Comparison of ENCODE assay signal across 11 mouse cellular contexts in genomic region chr11:33766976-33767938, GRCm38 (mm10).
DNase-seq lines count a peak whose midpoint lies in the region; ATAC-seq lines count a peak whose summit lies in the region.
"Had no signal": no experiment of that assay in that cellular context is flagged by ENCODE, and none has a peak within 500 bp of the region (broad histone marks: within the 10 kb centered on the region; RNA-seq: fewer than 3 reads in every experiment).

No protein-coding gene starts in this region.

- ATAC-seq in frontal cortex, adult (ENCODE audit: low TSS enrichment), result peak; percentile 66
- no peak for ATAC-seq in megakaryocyte progenitor cell, adult 5-6 weeks (replicated peaks; ENCODE audit: poor library complexity)
- ATAC-seq in granulocyte monocyte progenitor cell, adult 5-6 weeks (replicated peaks; ENCODE audit: poor library complexity, severe bottlenecking), result no peak
- ATAC-seq: intestine, embryonic 15.5 days had no signal

- DNase-seq in frontal cortex, postnatal 25 days (ENCODE audit: low spot score in 2 of 2), result no peak
- peak; percentile 50 for DNase-seq in retina, postnatal 1 day
- no peak for DNase-seq in retina, embryonic 14.5 days (ENCODE audit: low spot score)
- peak; percentile 20 for DNase-seq in NIH3T3 (ENCODE audit: low read depth)
- DNase-seq: cerebellum, postnatal 36 days; gastrocnemius, adult 2 months; heart, postnatal 4 days had no signal

Comparison
In these comparisons a context has a peak if more than half of its experiments do, and no peak if none do; other contexts are left out.
1. DNase-seq: peak in retina, postnatal 1 day (single experiment) and NIH3T3 (single experiment); none in frontal cortex, postnatal 25 days (0 of 2) and retina, embryonic 14.5 days (single experiment).